ENCODE assay signal across 8 mouse cellular contexts in genomic region chr5:95880914-95881313, GRCm38 (mm10).
DNase-seq lines count a peak whose midpoint lies in the region; ATAC-seq and TF ChIP-seq lines count a peak whose summit lies in the region.

No protein-coding gene starts in this region.

- H3K9me3 ChIP-seq in lung, embryonic 16.5 days (ENCODE audit: control insufficient read depth, low read length) = no peaks in the 10 kb centered on the region
- no peaks in the 10 kb centered on the region for H3K9me3 ChIP-seq in stomach, embryonic 15.5 days

- no peak overlapping the region for H3K4me3 ChIP-seq in C2C12 (ENCODE audit: insufficient read depth, poor library complexity, severe bottlenecking)
- no peak overlapping the region for H3K4me3 ChIP-seq in layer of hippocampus, adult 2 months
- H3K4me3 ChIP-seq in lung, embryonic 16.5 days (ENCODE audit: low read length) = no peak overlapping the region
- no peak overlapping the region for H3K4me3 ChIP-seq in stomach, embryonic 15.5 days (replicated peaks)

- H3K4me2 ChIP-seq in lung, embryonic 16.5 days (ENCODE audit: low read depth, low read length) = no peak overlapping the region
- H3K4me2 ChIP-seq in stomach, embryonic 15.5 days = no peak overlapping the region

- DNase-seq in R1 (ENCODE audit: low read depth, low spot score) = peak; percentile 3
- peak; percentile 46 for DNase-seq in embryo, embryonic 11 days
- DNase-seq in heart, postnatal 10 days = peak; percentile 62 to 66
- DNase-seq in layer of hippocampus, adult 2 months (ENCODE audit: low spot score in 2 of 2) = peak; percentile 51 to 70
- no peak for DNase-seq in spleen, postnatal 14 days (ENCODE audit: low spot score in 2 of 2)

- no peak overlapping the region for H3K9ac ChIP-seq in lung, embryonic 16.5 days (ENCODE audit: low read length)
- no peak overlapping the region for H3K9ac ChIP-seq in stomach, embryonic 15.5 days

- intact Hi-C loops in heart, postnatal 10 days (cut with DNase I) = loop anchor here (1.0 kb wide), 1 partner anchor 69 kb away; no protein-coding TSS in a partner anchor

- no peaks in the 10 kb centered on the region for H3K27me3 ChIP-seq in C2C12 (ENCODE audit: control insufficient read depth, insufficient read depth, insufficient read length)
- no peaks in the 10 kb centered on the region for H3K27me3 ChIP-seq in lung, embryonic 16.5 days (ENCODE audit: control insufficient read depth, insufficient read depth, low read depth, low read length)
- no peaks in the 10 kb centered on the region for H3K27me3 ChIP-seq in stomach, embryonic 15.5 days (replicated peaks)

- no peaks in the 10 kb centered on the region for H3K4me1 ChIP-seq in lung, embryonic 16.5 days (replicated peaks; ENCODE audit: control insufficient read depth, insufficient read depth, low read length)
- no peaks in the 10 kb centered on the region for H3K4me1 ChIP-seq in stomach, embryonic 15.5 days

- H3ac ChIP-seq in C2C12 (ENCODE audit: control insufficient read depth, insufficient read length, low read depth) = no peak overlapping the region

- H3K36me3 ChIP-seq in C2C12 (ENCODE audit: control insufficient read depth, insufficient read depth) = no peaks in the 10 kb centered on the region
- no peaks in the 10 kb centered on the region for H3K36me3 ChIP-seq in lung, embryonic 16.5 days (ENCODE audit: control insufficient read depth, insufficient read depth, low read length)
- H3K36me3 ChIP-seq in stomach, embryonic 15.5 days = no peaks in the 10 kb centered on the region

- no peaks in the 10 kb centered on the region for H3K79me3 ChIP-seq in C2C12 (ENCODE audit: low read depth)

- no peaks in the 10 kb centered on the region for H3K79me2 ChIP-seq in C2C12 (ENCODE audit: control insufficient read depth, insufficient read depth)

- ATAC-seq in lung, embryonic 16.5 days (ENCODE audit: low read depth) = peak; percentile 57; the same call in 1 of the 2 replicates
- peak; percentile 35; the same call in 1 of the 2 replicates for ATAC-seq in stomach, embryonic 15.5 days (ENCODE audit: insufficient read depth, low FRiP score, low read depth)

- no peak overlapping the region for H3K27ac ChIP-seq in layer of hippocampus, adult 2 months
- no peak overlapping the region for H3K27ac ChIP-seq in lung, embryonic 16.5 days (ENCODE audit: low read length)
- H3K27ac ChIP-seq in stomach, embryonic 15.5 days = no peak overlapping the region

- TF ChIP-seq CTCF in C2C12 (IDR thresholded peaks at IDR 0.05; ENCODE audit: control insufficient read depth, insufficient read depth, insufficient read length) = peak; percentile 62
- TF ChIP-seq CTCF in layer of hippocampus, adult 2 months (conservative IDR thresholded peaks at IDR 0.05) = peak; percentile 89

TF ChIP-seq in C2C12, 6 proteins besides CTCF, POLR2A, EP300 and RAD21:
- no peak for TF ChIP-seq CEBPB (IDR thresholded peaks at IDR 0.05; ENCODE audit: low read depth)
- TF ChIP-seq USF1 (IDR thresholded peaks at IDR 0.05; ENCODE audit: low read depth) = no peak
- TF ChIP-seq MYOG (IDR thresholded peaks at IDR 0.05; ENCODE audit: control insufficient read depth, extremely low read depth, insufficient read length) = no peak
- no peak for TF ChIP-seq FOSL1 (IDR thresholded peaks at IDR 0.05; ENCODE audit: insufficient read depth, low read length, poor library complexity, severe bottlenecking)
- no peak for TF ChIP-seq MYOD1 (IDR thresholded peaks at IDR 0.05; ENCODE audit: control insufficient read depth, insufficient read length, low read depth)
- TF ChIP-seq MAX (IDR thresholded peaks at IDR 0.05) = no peak

Comparison
In these comparisons a context has a peak if more than half of its experiments do, and no peak if none do; other contexts are left out.
1. DNase-seq: peak in R1 (single experiment), embryo, embryonic 11 days (single experiment), heart, postnatal 10 days (2 of 2) and layer of hippocampus, adult 2 months (2 of 2); none in spleen, postnatal 14 days (0 of 2).